Mouse (Mus musculus) cerebral cortex, adult 2 months (tissue): ENCODE data around the gene Cmah.

ENCODE experiments used
- WGBS: fragments of 180-500 bp; shearing (Covaris S2); methylation state at CpG from one replicate; pipeline ENCODE4 v1.1.7; 2018; 5-methylcytosine and 5-hydroxymethylcytosine counted together

Cmah gene

GRCm38 (mm10) chr13:24327201-24327600, at the start of gene Cmah:
TSS of gene Cmah (plus strand) at chr13:24327404.
- WGBS, result 91% methylated on average over 5 of the region's 5 CpGs

GRCm38 (mm10) chr13:24279407-24279761, 47.8 kb upstream of the Cmah start:
- 45% methylated on average over 11 of the region's 11 CpGs for WGBS

GRCm38 (mm10) chr13:24279762-24280438, 47.3 kb upstream of the Cmah start:
- 3% methylated on average over 21 of the region's 21 CpGs for WGBS

GRCm38 (mm10) chr13:24280439-24281431, 46.5 kb upstream of the Cmah start, which contains the start of gene Carmil1:
TSS of gene Carmil1 (minus strand) at chr13:24280795.
- whole genome bisulfite sequencing, result under 1% methylated on average over 96 of the region's 96 CpGs

- 83% methylated on average over 2 of the region's 2 CpGs for WGBS
Measured at GRCm38 (mm10) chr13:24287381-24287780, 39.8 kb upstream of the Cmah start.

GRCm38 (mm10) chr13:24297252-24297651, 30.0 kb upstream of the Cmah start:
- WGBS, result 12% methylated on average over 4 of the region's 4 CpGs

GRCm38 (mm10) chr13:24305486-24305885, 21.7 kb upstream of the Cmah start:
- 73% methylated on average over 4 of the region's 4 CpGs for WGBS

GRCm38 (mm10) chr13:24306248-24306647, 21.0 kb upstream of the Cmah start:
- 79% methylated on average over 4 of the region's 4 CpGs for WGBS

GRCm38 (mm10) chr13:24311011-24311940, 15.9 kb upstream of the Cmah start:
- 92% methylated on average over 8 of the region's 8 CpGs for WGBS

GRCm38 (mm10) chr13:24316563-24316962, 10.6 kb upstream of the Cmah start:
- 26% methylated on average over 3 of the region's 3 CpGs for WGBS

- 6% methylated on average over 4 of the region's 4 CpGs for WGBS
Measured at GRCm38 (mm10) chr13:24318618-24319017, 8.6 kb upstream of the Cmah start.

- 78% methylated on average over 6 of the region's 6 CpGs for WGBS
Measured at GRCm38 (mm10) chr13:24321313-24321712, 5.9 kb upstream of the Cmah start.

- WGBS, result 81% methylated on average over 9 of the region's 9 CpGs
Measured at GRCm38 (mm10) chr13:24328036-24328817, 1.0 kb downstream of the Cmah start.

GRCm38 (mm10) chr13:24330128-24330527, 2.9 kb downstream of the Cmah start:
- 86% methylated on average over 4 of the region's 4 CpGs for WGBS

- WGBS, result 66% methylated on average over 7 of the region's 7 CpGs
Measured at GRCm38 (mm10) chr13:24330836-24331523, 3.8 kb downstream of the Cmah start.

- 56% methylated on average over 3 of the region's 3 CpGs for WGBS
Measured at GRCm38 (mm10) chr13:24332537-24332936, 5.3 kb downstream of the Cmah start.

- 85% methylated on average over 4 of the region's 4 CpGs for WGBS
Measured at GRCm38 (mm10) chr13:24336818-24337217, 9.6 kb downstream of the Cmah start.

GRCm38 (mm10) chr13:24337874-24338273, 10.7 kb downstream of the Cmah start:
- 55% methylated on average over 3 of the region's 3 CpGs for WGBS

GRCm38 (mm10) chr13:24338343-24338861, 11.2 kb downstream of the Cmah start:
- WGBS, result 63% methylated on average over 4 of the region's 4 CpGs

GRCm38 (mm10) chr13:24340462-24340861, 13.3 kb downstream of the Cmah start:
- 88% methylated on average over 6 of the region's 6 CpGs for WGBS
